Mouse (Mus musculus): Measurements from ENCODE around the gene Dnah2.

GRCm38 (mm10) chr11:69582230-69582805, 33.4 kb upstream of the Dnah2 start:
- no peak for TF ChIP-seq MYOD1 (IDR thresholded peaks at IDR 0.05; ENCODE audit: control insufficient read depth, insufficient read length, low read depth)
- TF ChIP-seq CTCF (IDR thresholded peaks at IDR 0.05; ENCODE audit: control insufficient read depth, insufficient read depth, insufficient read length): no peak
- no peak for TF ChIP-seq MAX (IDR thresholded peaks at IDR 0.05)

All from C2C12 (cell line).